Mouse (Mus musculus) adrenal gland (tissue): ENCODE results near the gene Lmo2.
"Not testable (repeated sequence)": the region's sequence is repeated elsewhere in the genome, so short reads cannot be mapped to it uniquely, and the experiment has no call there.

Source experiments
- intact Hi-C: fragments of 180-260 bp; cut with DNase I; formaldehyde crosslinking; loops from one replicate; pipeline ENCODE4 v1.15.1; 2025

Gene Lmo2

DNA sequence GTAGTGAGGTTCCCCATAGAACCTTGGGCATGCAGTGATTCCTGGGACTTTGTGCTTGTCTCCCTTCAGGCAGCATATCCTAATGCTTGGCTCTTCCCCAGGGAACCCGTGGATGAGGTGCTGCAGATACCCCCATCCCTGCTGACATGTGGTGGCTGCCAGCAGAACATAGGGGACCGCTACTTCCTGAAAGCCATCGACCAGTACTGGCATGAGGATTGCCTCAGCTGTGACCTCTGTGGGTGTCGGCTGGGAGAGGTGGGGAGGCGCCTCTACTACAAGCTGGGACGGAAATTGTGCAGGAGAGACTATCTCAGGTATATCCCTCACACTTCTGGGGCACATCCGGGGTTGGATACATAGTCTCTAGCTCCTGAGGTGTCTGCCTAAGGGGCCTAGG lies 18.1 kb downstream of the Lmo2 start:
- intact Hi-C loops = no loop called here

DNA sequence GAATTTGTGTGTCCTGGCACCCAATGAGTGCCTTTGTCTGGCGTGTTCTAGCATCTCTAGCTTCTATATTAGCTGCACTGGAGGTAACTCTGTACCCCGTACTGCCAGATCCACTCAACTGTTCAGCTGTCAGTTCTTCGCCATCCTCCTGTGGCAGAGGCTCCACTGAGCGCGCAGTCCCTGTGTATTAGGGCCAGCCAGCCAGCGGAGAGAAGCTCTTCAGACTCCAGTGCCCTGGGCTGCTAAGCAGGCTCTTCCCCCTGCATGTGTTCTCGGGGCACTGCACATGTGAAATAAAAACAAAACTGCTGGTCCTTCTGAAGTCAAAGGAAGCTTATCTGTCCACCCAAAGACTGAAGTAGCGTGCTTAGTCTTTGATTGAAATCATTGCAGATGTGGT lies 19.4 kb downstream of the Lmo2 start:
- intact Hi-C loops = no loop called here

- intact Hi-C loops = no loop called here
Observed at GRCm38 (mm10) chr2:103977716-103978115, 19.9 kb downstream of the Lmo2 start.

- intact Hi-C loops = loop anchor here (1.0 kb wide), 1 partner anchor 110 kb away; no protein-coding TSS in a partner anchor
Observed at GRCm38 (mm10) chr2:103982250-103982649, 24.5 kb downstream of the Lmo2 start.

- intact Hi-C loops = no loop called here
Observed at GRCm38 (mm10) chr2:103983146-103983545, 25.4 kb downstream of the Lmo2 start.

- intact Hi-C loops = not testable (repeated sequence)
Observed at GRCm38 (mm10) chr2:103987595-103987994, 29.8 kb downstream of the Lmo2 start.

GRCm38 (mm10) chr2:103989724-103990123 lies 31.9 kb downstream of the Lmo2 start:
- intact Hi-C loops = loop anchor here (10.0 kb wide), 1 partner anchor 435 kb away; no protein-coding TSS in a partner anchor

DNA sequence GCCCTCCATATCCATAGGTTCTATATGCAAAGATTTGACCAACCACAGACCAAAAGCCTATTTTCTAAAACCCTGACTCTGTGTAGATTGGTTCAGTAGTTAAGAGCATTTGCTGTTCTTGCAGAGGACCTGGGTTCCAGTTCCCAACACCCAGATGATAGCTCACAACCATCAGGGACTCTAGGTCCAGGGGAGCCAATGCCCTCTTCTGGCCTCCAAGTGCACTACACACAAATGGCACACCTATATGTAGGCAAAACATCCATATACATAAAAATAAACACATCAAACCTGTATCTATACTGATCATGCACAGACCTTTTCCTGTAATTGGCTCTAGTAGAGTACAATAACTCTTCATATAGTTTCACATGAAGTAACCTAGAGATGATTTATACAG lies 33.5 kb downstream of the Lmo2 start:
- intact Hi-C loops = loop anchor here (10.0 kb wide), 1 partner anchor 437 kb away; no protein-coding TSS in a partner anchor

DNA sequence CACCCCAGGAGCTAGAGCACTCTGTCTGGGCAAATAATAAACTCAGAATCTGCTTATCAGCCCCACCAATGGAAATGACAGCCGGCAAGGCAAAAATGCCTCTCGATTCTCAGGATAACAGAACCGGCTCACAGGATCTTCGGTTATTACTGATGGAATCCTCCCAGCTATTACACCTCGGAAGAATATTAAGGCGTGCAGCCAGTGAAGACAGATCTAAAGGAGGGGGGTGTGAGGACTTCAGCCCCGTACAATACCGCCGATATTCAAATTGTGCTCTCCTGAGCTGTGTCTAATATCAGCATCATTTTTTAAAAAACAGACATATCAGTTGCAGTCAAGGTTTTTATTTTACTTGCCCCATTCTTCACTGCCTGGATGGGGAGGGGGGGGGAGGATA lies 34.4 kb downstream of the Lmo2 start:
- intact Hi-C loops = loop anchor here (10.0 kb wide), 1 partner anchor 437 kb away; no protein-coding TSS in a partner anchor

DNA sequence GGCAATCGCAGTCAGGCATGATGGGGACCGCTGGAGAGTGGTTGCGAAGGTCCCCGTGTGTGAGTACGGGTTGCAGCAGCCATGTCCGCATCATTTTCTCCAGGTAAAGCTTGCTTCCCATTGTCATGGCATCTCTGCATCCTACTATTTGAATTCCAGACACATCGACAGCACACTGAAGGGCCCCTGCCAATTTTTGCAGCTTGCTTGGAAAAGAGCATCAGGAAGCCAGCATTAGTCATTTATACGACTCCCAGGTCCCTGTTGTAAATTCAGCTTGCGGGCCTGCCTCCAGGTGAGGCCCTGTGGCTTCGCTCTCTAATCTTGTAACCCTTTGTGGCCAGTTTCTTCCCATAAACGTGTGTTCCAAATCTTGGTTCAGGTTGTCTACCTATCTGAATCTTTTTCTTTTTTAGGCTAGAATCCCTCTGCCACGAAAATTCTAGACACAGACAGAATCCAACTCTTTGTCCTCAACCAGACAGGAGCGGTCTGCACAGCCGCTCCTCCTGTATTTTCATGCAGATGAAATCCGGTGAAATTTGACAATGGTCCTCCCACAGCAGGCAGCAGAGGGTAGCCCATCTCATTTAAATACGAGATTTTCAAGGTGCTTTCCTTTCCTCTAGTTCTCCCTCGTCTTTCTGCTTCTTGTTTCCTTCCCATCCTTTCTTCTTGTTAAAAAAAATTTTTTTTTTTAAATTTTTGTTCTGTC lies 35.0 kb downstream of the Lmo2 start:
- intact Hi-C loops = loop anchor here (10.0 kb wide), 1 partner anchor 438 kb away; no protein-coding TSS in a partner anchor

DNA sequence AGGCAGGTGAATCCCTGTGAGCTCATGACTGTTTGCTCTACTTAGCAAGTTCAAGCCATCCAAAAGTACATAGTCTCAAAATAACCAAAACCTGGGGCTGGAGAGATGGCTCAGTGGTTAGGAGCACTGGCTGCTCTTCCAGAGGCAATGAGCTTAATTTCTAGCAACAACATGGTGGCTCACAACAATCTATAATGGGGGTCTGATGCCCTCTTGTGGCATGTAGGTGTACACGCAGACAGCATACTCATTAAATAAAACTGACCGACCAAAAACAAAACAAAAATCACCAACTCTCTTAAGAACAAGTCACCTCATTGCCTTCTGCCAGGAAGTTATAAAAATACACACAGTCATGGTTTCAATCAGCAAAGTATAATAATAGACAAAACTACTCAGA lies 43.3 kb downstream of the Lmo2 start:
- intact Hi-C loops = loop anchor here (10.0 kb wide), 1 partner anchor 256 kb away; no protein-coding TSS in a partner anchor

- intact Hi-C loops = loop anchor here (10.0 kb wide), 1 partner anchor 257 kb away; no protein-coding TSS in a partner anchor
Observed at GRCm38 (mm10) chr2:104001861-104002260, 44.1 kb downstream of the Lmo2 start.

GRCm38 (mm10) chr2:104002711-104003413 lies 45.1 kb downstream of the Lmo2 start:
- intact Hi-C loops = loop anchor here (10.0 kb wide), 1 partner anchor 258 kb away; no protein-coding TSS in a partner anchor

DNA sequence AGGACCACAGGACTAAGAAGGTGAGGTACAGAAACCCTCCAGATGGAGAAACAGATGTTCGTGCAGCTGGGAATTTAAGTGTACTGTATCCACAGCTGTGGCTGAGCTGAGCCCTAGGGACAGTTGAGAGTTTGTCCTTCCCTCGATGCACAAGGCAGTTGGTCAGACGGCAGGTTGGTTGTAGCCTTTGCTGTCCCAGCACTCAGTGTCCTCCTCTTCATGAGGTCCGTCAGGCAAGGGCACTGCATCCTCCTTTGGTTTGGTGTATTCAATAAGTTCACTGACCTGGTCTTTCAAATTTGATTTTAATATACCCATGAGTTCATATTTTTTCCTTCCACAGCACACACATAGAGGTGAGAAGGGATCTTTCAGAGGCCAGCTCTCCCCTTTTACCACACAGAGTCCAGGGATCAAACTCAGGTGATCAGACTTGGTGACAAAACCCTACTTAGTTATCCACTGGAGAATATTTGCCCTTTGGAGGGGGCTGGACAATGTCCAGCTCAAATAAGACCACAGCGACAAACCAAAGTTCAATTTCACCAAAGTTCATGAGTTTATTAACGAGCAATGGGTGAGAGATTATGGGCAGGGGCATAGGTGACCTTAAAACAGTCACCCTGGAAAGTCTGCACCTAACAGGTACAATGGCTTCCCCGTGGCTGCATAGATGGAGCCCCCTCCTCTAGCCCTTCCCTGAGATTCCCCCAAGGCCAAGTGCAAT lies 50.2 kb downstream of the Lmo2 start:
- intact Hi-C loops = loop anchor here (10.0 kb wide), 1 partner anchor 263 kb away; no protein-coding TSS in a partner anchor

GRCm38 (mm10) chr2:104008853-104009252 lies 51.1 kb downstream of the Lmo2 start:
- intact Hi-C loops = loop anchor here (10.0 kb wide), 1 partner anchor 264 kb away; no protein-coding TSS in a partner anchor

DNA sequence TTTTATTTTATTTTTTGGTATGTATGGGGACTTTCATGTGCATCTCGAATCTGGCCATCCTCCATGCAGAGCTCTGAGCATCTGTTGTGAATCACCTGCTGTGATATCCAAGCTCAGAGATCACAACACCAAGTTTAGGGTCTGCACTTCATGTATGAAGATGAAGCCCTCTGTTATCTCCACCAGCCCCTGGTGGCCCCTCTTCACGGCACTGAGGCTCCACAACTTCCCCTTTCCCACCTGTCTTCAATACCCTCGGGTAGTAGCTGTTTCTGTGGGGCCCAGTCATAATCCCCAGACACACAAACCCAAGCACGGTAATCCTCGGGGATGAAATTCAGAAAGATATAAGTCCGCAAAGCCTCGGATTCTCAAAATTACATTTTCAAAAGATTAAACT lies 65.3 kb downstream of the Lmo2 start:
- intact Hi-C loops = no loop called here

- intact Hi-C loops = no loop called here
Observed at GRCm38 (mm10) chr2:104024656-104025055, 66.9 kb downstream of the Lmo2 start.

DNA sequence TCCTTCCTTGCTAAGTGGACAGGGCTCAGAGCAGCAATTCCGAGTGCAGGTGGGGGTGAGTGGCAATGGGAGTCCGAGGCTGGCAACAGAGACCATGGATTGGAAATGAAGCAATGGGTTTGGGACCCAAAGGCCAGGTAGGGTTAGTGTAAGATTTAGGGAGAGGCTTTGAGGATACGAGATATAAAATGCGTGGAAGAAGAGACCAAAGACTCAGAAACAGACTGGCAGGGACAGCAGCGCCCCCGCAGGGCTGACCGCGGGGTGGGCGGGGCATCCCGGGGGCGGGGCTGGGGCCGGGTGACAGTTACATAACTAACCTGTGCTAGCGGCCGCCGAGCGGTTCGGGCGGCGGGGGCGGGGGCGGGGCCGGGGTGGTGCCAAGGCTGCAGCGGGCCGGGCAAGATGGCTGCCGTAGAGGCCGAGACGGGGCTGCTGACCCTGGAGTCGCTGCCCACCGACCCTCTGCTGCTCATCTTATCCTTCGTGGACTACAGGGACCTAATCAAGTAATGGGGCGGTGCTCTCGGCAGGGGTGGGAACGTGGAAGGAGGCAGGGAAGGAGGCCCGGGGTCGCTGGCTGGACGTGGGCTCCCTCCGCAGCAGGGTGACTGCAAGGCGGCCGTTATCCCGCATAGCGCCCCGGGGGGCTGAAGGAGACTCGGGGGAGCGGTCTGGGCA lies 69.8 kb downstream of the Lmo2 start, which contains the start of gene Fbxo3:
TSS of gene Fbxo3 (plus strand) at position 264 of the 681 bp plus-strand sequence.
- intact Hi-C loops = no loop called here

GRCm38 (mm10) chr2:104028139-104028723 lies 70.4 kb downstream of the Lmo2 start, which contains the start of gene 4931422A03Rik:
4931422A03Rik (minus strand) TSS chr2:104028361.
- intact Hi-C loops = no loop called here

DNA sequence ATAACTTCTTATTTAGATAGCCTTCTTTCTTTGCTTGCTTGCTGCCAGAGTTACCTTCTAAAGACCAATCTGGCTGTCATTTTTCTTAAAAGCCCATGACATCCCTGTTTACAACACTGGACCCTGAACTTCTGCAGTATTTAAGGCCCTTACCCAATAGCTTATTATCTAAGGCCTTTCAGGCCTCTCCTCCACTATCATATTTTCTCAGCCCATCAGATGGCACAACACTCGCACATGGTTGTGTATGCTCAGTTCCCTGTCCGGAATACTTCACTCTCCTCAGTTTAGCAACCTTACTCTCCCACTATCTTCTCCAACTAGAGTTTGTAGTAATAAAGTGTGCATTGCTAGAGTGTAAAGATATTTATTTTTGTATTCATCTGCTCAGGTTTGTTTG lies 71.3 kb downstream of the Lmo2 start:
- intact Hi-C loops = no loop called here
